Mouse (Mus musculus) olfactory bulb, adult 2 months (tissue): ENCODE data around the gene Mical2. TPM values are rescaled to one million over a fixed set of nuclear protein-coding genes. Genes with fewer than 3 reads are reported as not detected.

Source experiments
- H3K27ac ChIP-seq: fragments of 200-500 bp; 2 replicates; pipeline ENCODE4 v1.5.1; 2012; ENCODE audit warnings: low read depth, low read length; ENCODE audit not compliant: insufficient read depth
- H3K4me1 ChIP-seq: fragments of 200-500 bp; 2 replicates; pipeline ENCODE4 v1.6.1; 2012; ENCODE audit warnings: low read length; ENCODE audit not compliant: control insufficient read depth, insufficient read depth
- H3K4me3 ChIP-seq: fragments of 200-500 bp; 2 replicates; pipeline ENCODE4 v1.5.1; 2012; ENCODE audit warnings: mild to moderate bottlenecking, low read depth, low read length, moderate library complexity; ENCODE audit not compliant: insufficient read depth
- CTCF ChIP-seq: fragments of 200-500 bp; IDR thresholded peaks from 2 replicates; pipeline ENCODE4 v1.5.1; 2012; ENCODE audit warnings: low read depth, mild to moderate bottlenecking, low read length, moderate library complexity; ENCODE audit not compliant: insufficient read depth
- POLR2A ChIP-seq: fragments of 200-500 bp; IDR thresholded peaks from 2 replicates; pipeline ENCODE4 v1.6.1; 2012; ENCODE audit warnings: mild to moderate bottlenecking, low read depth, low read length, moderate library complexity; ENCODE audit not compliant: insufficient read depth
- WGBS: fragments of 180-500 bp; shearing (Covaris S2); methylation state at CpG from one replicate; pipeline ENCODE4 v1.1.7; 2018; 5-methylcytosine and 5-hydroxymethylcytosine counted together
- polyA plus RNA-seq: library from polyadenylated mRNA; stranded (reverse); fragments of >200 nt; gene quantifications from 2 replicates; pipeline ENCODE4 v1.2.4, GENCODE M21; 2012; ENCODE audit warnings: low replicate concordance; ENCODE audit not compliant: missing spikeins, insufficient read depth, insufficient read length

The Mical2 gene
- polyA plus RNA-seq, 1 experiment: 155 TPM

GRCm38 (mm10) chr7:112293456-112294104 is 67.9 kb downstream of the Mical2 start:
- Histone ChIP-seq H3K4me3 (no peak overlapping the region), H3K4me1 (peaks cover 17% of the 10 kb centered on the region), H3K27ac (no peak overlapping the region)
- no peak for TF ChIP-seq CTCF
- no peak for TF ChIP-seq POLR2A
- WGBS: 81% methylated on average over 7 of the region's 7 CpGs

- peaks cover 11% of the 10 kb centered on the region for H3K4me1 ChIP-seq
- H3K4me3 ChIP-seq: no peak overlapping the region
- no peak overlapping the region for H3K27ac ChIP-seq
- 67% methylated on average over 8 of the region's 8 CpGs for WGBS
- no peak for TF ChIP-seq POLR2A
- TF ChIP-seq CTCF: no peak
These were observed 70.0 kb downstream of the Mical2 start for GRCm38 (mm10) chr7:112295426-112296221.

- H3K4me3 ChIP-seq: no peak overlapping the region
- H3K4me1 ChIP-seq: peaks cover 11% of the 10 kb centered on the region
- WGBS: 56% methylated on average over 9 of the region's 9 CpGs
- TF ChIP-seq POLR2A (no peak), CTCF (no peak)
- H3K27ac ChIP-seq: no peak overlapping the region
These were observed 72.4 kb downstream of the Mical2 start for GRCm38 (mm10) chr7:112298032-112298431.

GRCm38 (mm10) chr7:112298871-112299422 is 73.3 kb downstream of the Mical2 start:
- Histone ChIP-seq H3K4me3 (no peak overlapping the region), H3K27ac (no peak overlapping the region), H3K4me1 (peaks cover 8% of the 10 kb centered on the region)
- WGBS: 79% methylated on average over 3 of the region's 3 CpGs
- TF ChIP-seq CTCF: no peak
- no peak for TF ChIP-seq POLR2A

- H3K4me1 ChIP-seq: peaks cover 8% of the 10 kb centered on the region
- 65% methylated on average over 10 of the region's 10 CpGs for WGBS
- TF ChIP-seq POLR2A (no peak), CTCF (no peak)
- no peak overlapping the region for H3K4me3 ChIP-seq
- H3K27ac ChIP-seq: no peak overlapping the region
These were observed 74.0 kb downstream of the Mical2 start for GRCm38 (mm10) chr7:112299521-112300096.

- 82% methylated on average over 5 of the region's 5 CpGs for WGBS
- peaks cover 10% of the 10 kb centered on the region for H3K4me1 ChIP-seq
- H3K4me3 ChIP-seq: no peak overlapping the region
- no peak for TF ChIP-seq POLR2A
- TF ChIP-seq CTCF: no peak
- H3K27ac ChIP-seq: no peak overlapping the region
These were observed 74.5 kb downstream of the Mical2 start for GRCm38 (mm10) chr7:112300141-112300540.

GRCm38 (mm10) chr7:112301052-112301451 is 75.4 kb downstream of the Mical2 start:
- Histone ChIP-seq H3K27ac (no peak overlapping the region), H3K4me3 (no peak overlapping the region), H3K4me1 (peaks cover 17% of the 10 kb centered on the region)
- TF ChIP-seq CTCF (no peak), POLR2A (no peak)

GRCm38 (mm10) chr7:112304382-112304781 is 78.7 kb downstream of the Mical2 start:
- no peak overlapping the region for H3K27ac ChIP-seq
- peaks cover 15% of the 10 kb centered on the region for H3K4me1 ChIP-seq
- WGBS: 78% methylated on average over 8 of the region's 8 CpGs
- no peak overlapping the region for H3K4me3 ChIP-seq
- TF ChIP-seq CTCF: no peak
- TF ChIP-seq POLR2A: no peak
